Mouse (Mus musculus): ENCODE measurements around the gene Ica1. TPM values are rescaled to one million over a fixed set of nuclear protein-coding genes. Genes with fewer than 3 reads are reported as not detected.

Ica1 gene
- total and polyA plus RNA-seq, 2 experiments from 2014 or later, result 64.4 to 92.0 TPM

DNA sequence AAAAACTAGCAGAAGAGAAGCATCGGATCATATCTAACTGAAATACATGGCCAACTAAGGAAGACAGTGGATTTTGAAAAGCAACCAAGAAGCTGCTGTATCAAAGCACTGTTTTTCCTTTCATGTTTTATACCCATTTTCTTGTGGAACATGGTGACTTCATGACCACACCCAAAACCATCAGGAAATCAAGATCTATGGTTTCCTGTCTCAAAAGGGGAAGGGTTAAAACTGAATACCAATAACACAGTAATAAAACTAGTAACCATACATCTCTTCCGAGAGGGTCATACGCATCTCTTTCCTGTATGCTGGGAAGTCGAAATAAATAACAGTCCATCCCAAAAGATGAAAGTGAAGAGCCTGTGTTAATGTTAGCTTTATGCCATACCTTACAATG, 145.6 kb downstream of the Ica1 start:
- Histone ChIP-seq H3K27me3 (ENCODE audit: insufficient read depth, low read length) (no peaks in the 10 kb centered on the region), H3K4me3 (ENCODE audit: low read depth, low read length) (no peak overlapping the region), H3K27ac (ENCODE audit: low read depth, low read length) (no peak overlapping the region), H3K36me3 (ENCODE audit: insufficient read depth) (no peaks in the 10 kb centered on the region; the same call in 1 of the 2 replicates), H3K4me2 (ENCODE audit: low read depth) (no peak overlapping the region), H3K4me1 (ENCODE audit: insufficient read depth) (no peaks in the 10 kb centered on the region), H3K9me3 (ENCODE audit: low read length) (no peaks in the 10 kb centered on the region), H3K9ac (no peak overlapping the region)
- ATAC-seq (no peak), DNase-seq (no peak)
- TF ChIP-seq CTCF (IDR thresholded peaks at IDR 0.05; ENCODE audit: low read depth), result no peak
- WGBS, result 96% methylated on average over 4 of the region's 4 CpGs

DNA sequence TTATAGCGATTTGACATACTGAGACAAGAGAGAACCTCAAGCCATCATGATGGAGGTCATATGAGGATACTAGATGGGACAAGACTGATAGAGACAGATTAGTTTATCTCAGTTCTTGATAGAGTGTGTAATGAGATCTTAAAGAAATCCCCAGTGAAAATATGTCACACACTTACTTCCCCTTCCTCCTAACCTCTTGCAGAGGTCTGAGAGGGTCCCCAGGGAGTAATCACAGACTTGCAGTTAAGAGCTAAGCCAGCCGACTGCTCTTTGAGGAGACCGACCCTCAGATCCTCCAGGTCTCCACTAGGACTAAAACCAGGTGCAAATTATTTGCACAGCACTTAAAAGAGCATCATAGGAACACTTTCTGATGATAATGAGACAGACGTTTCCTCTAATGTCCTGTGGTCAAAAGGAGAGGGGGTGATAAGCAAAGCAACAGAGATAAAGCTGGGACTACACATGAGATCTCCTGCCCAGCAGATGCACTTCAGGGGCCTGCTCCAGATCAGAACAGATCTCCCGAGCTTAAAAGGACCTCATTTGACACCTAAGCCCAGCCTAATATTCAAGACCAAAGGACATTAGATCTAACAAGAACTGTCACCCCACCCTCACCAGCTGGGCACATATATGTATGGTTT, 146.2 kb downstream of the Ica1 start:
- no peaks in the 10 kb centered on the region for H3K4me1 ChIP-seq (ENCODE audit: insufficient read depth)
- ATAC-seq (no peak), DNase-seq (no peak)
- H3K27ac ChIP-seq (ENCODE audit: low read depth, low read length), result no peak overlapping the region
- no peak overlapping the region for H3K4me3 ChIP-seq (ENCODE audit: low read depth, low read length)
- H3K36me3 ChIP-seq (ENCODE audit: insufficient read depth), result no peaks in the 10 kb centered on the region; the same call in 1 of the 2 replicates
- no peak overlapping the region for H3K4me2 ChIP-seq (ENCODE audit: low read depth)
- no peak overlapping the region for H3K9ac ChIP-seq
- H3K9me3 ChIP-seq (ENCODE audit: low read length), result no peaks in the 10 kb centered on the region
- H3K27me3 ChIP-seq (ENCODE audit: insufficient read depth, low read length), result no peaks in the 10 kb centered on the region
- WGBS, result 85% methylated on average over 5 of the region's 5 CpGs
- no peak for TF ChIP-seq CTCF (IDR thresholded peaks at IDR 0.05; ENCODE audit: low read depth)

GRCm38 (mm10) chr6:8631362-8631761, 146.9 kb downstream of the Ica1 start:
- 76% methylated on average over 8 of the region's 8 CpGs for WGBS

GRCm38 (mm10) chr6:8630531-8630930, 147.8 kb downstream of the Ica1 start:
- no peak for ATAC-seq
- 89% methylated on average over 7 of the region's 7 CpGs for WGBS
- H3K27me3 ChIP-seq (ENCODE audit: insufficient read depth, low read length), result no peaks in the 10 kb centered on the region
- H3K27ac ChIP-seq (ENCODE audit: low read depth, low read length), result no peak overlapping the region
- DNase-seq, result no peak
- no peaks in the 10 kb centered on the region for H3K36me3 ChIP-seq (ENCODE audit: insufficient read depth)
- no peak overlapping the region for H3K4me3 ChIP-seq (ENCODE audit: low read depth, low read length)
- H3K4me2 ChIP-seq (ENCODE audit: low read depth), result no peak overlapping the region
- no peak overlapping the region for H3K9ac ChIP-seq
- no peaks in the 10 kb centered on the region for H3K4me1 ChIP-seq (ENCODE audit: insufficient read depth)
- no peak for TF ChIP-seq CTCF (IDR thresholded peaks at IDR 0.05; ENCODE audit: low read depth)
- H3K9me3 ChIP-seq (ENCODE audit: low read length), result no peaks in the 10 kb centered on the region

More at GRCm38 (mm10) chr6:8631362-8631761, 146.9 kb downstream of the Ica1 start:
- H3K4me2 ChIP-seq (ENCODE audit: low read depth), result no peak overlapping the region
- no peak overlapping the region for H3K9ac ChIP-seq
- H3K36me3 ChIP-seq (ENCODE audit: insufficient read depth), result no peaks in the 10 kb centered on the region; the same call in 1 of the 2 replicates
- H3K27ac ChIP-seq (ENCODE audit: low read depth, low read length), result no peak overlapping the region
- no peaks in the 10 kb centered on the region for H3K9me3 ChIP-seq (ENCODE audit: low read length)
- no peak; the same call in 1 of the 2 replicates for ATAC-seq
- no peaks in the 10 kb centered on the region for H3K27me3 ChIP-seq (ENCODE audit: insufficient read depth, low read length)
- TF ChIP-seq CTCF (IDR thresholded peaks at IDR 0.05; ENCODE audit: low read depth), result no peak
- no peak overlapping the region for H3K4me3 ChIP-seq (ENCODE audit: low read depth, low read length)
- no peak for DNase-seq
- H3K4me1 ChIP-seq (ENCODE audit: insufficient read depth), result no peaks in the 10 kb centered on the region

DNA sequence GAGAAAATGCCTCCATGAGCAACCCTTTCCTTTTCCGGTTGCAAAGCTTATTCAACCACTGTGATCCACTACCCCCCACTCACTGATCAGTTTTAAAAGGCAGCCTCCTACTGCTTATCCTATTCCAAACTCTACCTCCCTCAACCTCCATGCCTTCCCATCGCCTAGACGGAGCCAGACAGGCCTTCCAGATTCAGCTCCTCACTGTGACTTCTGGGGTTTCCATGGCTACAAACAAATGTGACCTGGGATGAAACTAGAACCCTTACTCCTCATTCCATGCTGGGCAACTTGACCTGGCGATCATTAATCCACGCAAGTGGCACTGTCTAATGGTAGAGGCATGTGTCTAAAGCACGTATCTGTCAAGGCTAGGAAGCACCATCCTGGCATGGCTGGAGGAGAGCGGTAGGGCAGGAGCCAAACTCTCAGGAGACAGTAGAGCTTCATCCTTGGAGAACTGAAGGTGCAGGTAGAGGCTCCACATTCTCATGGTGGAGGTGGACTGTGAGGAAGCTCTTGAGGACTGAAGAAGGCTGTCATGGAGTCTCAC, 149.5 kb downstream of the Ica1 start:
- ATAC-seq (no peak), DNase-seq (no peak)
- Histone ChIP-seq H3K4me2 (ENCODE audit: low read depth) (no peak overlapping the region), H3K27ac (ENCODE audit: low read depth, low read length) (no peak overlapping the region), H3K9me3 (ENCODE audit: low read length) (no peaks in the 10 kb centered on the region), H3K27me3 (ENCODE audit: insufficient read depth, low read length) (no peaks in the 10 kb centered on the region), H3K4me1 (ENCODE audit: insufficient read depth) (no peaks in the 10 kb centered on the region), H3K36me3 (ENCODE audit: insufficient read depth) (no peaks in the 10 kb centered on the region), H3K9ac (no peak overlapping the region), H3K4me3 (ENCODE audit: low read depth, low read length) (no peak overlapping the region)
- TF ChIP-seq CTCF (IDR thresholded peaks at IDR 0.05; ENCODE audit: low read depth), result no peak
- 89% methylated on average over 7 of the region's 7 CpGs for WGBS

DNA sequence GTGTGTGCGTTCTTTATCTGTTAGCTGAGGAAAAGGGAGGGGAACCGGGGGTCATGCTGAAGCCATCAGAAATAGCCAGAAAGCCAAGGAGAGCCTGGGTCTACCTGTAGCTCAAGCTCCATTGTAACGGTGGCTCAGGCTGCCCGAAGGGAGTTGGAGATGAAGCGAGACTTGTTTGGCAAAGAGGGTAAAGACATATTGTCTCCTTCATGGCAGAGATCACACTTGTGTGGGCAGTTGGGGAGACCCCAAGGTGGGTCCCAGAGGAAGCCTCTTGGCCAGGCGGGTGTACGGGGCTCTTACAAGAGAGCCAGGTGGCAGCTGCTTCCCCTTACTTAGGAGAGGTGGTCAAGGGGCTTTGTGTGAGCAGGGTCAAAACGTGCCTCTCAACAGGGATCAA, 150.1 kb downstream of the Ica1 start:
- no peak overlapping the region for H3K27ac ChIP-seq (ENCODE audit: low read depth, low read length)
- no peak overlapping the region for H3K9ac ChIP-seq
- H3K4me2 ChIP-seq (ENCODE audit: low read depth), result no peak overlapping the region
- no peaks in the 10 kb centered on the region for H3K27me3 ChIP-seq (ENCODE audit: insufficient read depth, low read length)
- no peak for TF ChIP-seq CTCF (IDR thresholded peaks at IDR 0.05; ENCODE audit: low read depth)
- no peaks in the 10 kb centered on the region for H3K4me1 ChIP-seq (ENCODE audit: insufficient read depth)
- no peaks in the 10 kb centered on the region for H3K9me3 ChIP-seq (ENCODE audit: low read length)
- no peaks in the 10 kb centered on the region for H3K36me3 ChIP-seq (ENCODE audit: insufficient read depth)
- WGBS, result 88% methylated on average over 8 of the region's 8 CpGs
- no peak for ATAC-seq
- DNase-seq, result no peak
- no peak overlapping the region for H3K4me3 ChIP-seq (ENCODE audit: low read depth, low read length)

DNA sequence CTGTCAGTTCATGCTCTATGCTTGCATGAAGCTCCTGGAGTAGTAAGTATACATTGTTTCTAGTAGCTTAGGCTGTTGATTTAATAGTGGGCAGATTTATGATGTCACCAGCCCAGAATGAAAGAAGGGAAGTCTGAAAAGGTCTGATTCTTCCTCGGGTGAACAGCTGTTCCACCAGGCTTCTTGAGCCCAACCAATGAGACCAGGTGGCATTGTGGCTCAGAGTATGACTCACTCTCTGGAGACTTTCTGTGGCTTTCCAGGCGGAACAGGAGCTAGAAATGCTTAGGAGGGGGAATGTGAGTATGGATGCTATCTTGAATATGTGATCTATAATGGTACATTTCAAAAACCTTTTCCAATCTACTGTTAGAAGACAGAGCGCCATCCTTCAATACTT, 155.2 kb downstream of the Ica1 start:
- Histone ChIP-seq H3K4me2 (ENCODE audit: low read depth) (no peak overlapping the region), H3K27ac (ENCODE audit: low read depth, low read length) (no peak overlapping the region), H3K4me3 (ENCODE audit: low read depth, low read length) (no peak overlapping the region), H3K9me3 (ENCODE audit: low read length) (no peaks in the 10 kb centered on the region), H3K36me3 (ENCODE audit: insufficient read depth) (no peaks in the 10 kb centered on the region), H3K27me3 (ENCODE audit: insufficient read depth, low read length) (no peaks in the 10 kb centered on the region), H3K4me1 (ENCODE audit: insufficient read depth) (no peaks in the 10 kb centered on the region), H3K9ac (no peak overlapping the region)
- no peak for DNase-seq
- ATAC-seq, result no peak
- 83% methylated on average over 3 of the region's 3 CpGs for whole genome bisulfite sequencing
- no peak for TF ChIP-seq CTCF (IDR thresholded peaks at IDR 0.05; ENCODE audit: low read depth)

All from forebrain, postnatal 0 days (tissue).